Mouse (Mus musculus) forebrain, embryonic 11.5 days (tissue): ENCODE data around the gene Pla1a. TPM values are rescaled to one million over a fixed set of nuclear protein-coding genes. Genes with fewer than 3 reads are reported as not detected.

Experiments used
- ATAC-seq: fragments of 200-750 bp; cut with Nextera tagmentation; replicated peaks from 2 replicates; pipeline ENCODE4 v1.8.0; 2017; ENCODE audit warnings: moderate TSS enrichment; ENCODE audit not compliant: low FRiP score
- DNase-seq: peaks from one replicate; pipeline ENCODE4 v3.0.0-alpha.2; 2017; ENCODE audit warnings: low spot score
- H3K27ac ChIP-seq: fragments of 300-500 bp; sonication (generic); 2 replicates; pipeline ENCODE4 v1.5.1; 2014; ENCODE audit warnings: low read depth, low read length
- H3K27me3 ChIP-seq: fragments of 300-500 bp; sonication (generic); 2 replicates; pipeline ENCODE4 v1.6.1; 2014; ENCODE audit warnings: mild to moderate bottlenecking, low read length, mixed read lengths; ENCODE audit not compliant: control insufficient read depth, insufficient read depth
- H3K36me3 ChIP-seq: fragments of 300-500 bp; sonication (generic); 2 replicates; pipeline ENCODE4 v1.6.1; 2014; ENCODE audit warnings: mild to moderate bottlenecking, low read length, moderate library complexity, mixed read lengths; ENCODE audit not compliant: control insufficient read depth, insufficient read depth
- H3K4me1 ChIP-seq: fragments of 300-500 bp; sonication (generic); replicated peaks from 2 replicates; pipeline ENCODE4 v1.6.1; 2014; ENCODE audit warnings: low read length, mixed read lengths; ENCODE audit not compliant: control insufficient read depth, insufficient read depth
- H3K4me2 ChIP-seq: fragments of 300-500 bp; sonication (generic); 2 replicates; pipeline ENCODE4 v1.6.1; 2014; ENCODE audit warnings: low read depth, mild to moderate bottlenecking, low read length, moderate library complexity, mixed read lengths; ENCODE audit not compliant: severe bottlenecking
- H3K4me3 ChIP-seq: fragments of 300-500 bp; sonication (generic); 2 replicates; pipeline ENCODE4 v1.5.1; 2014; ENCODE audit warnings: low read depth, low read length
- H3K9ac ChIP-seq: fragments of 300-500 bp; sonication (generic); 2 replicates; pipeline ENCODE4 v1.6.1; 2014; ENCODE audit warnings: low read length
- H3K9me3 ChIP-seq: fragments of 300-500 bp; sonication (generic); 2 replicates; pipeline ENCODE4 v1.6.1; 2016; ENCODE audit warnings: low read length, mixed read lengths; ENCODE audit not compliant: control insufficient read depth
- WGBS: fragments of 180-500 bp; shearing (Covaris S2); extraction: QIAGEN DNeasy Blood & Tissue Kit; methylation state at CpG from one replicate; pipeline ENCODE4 v1.1.7; 2014; 5-methylcytosine and 5-hydroxymethylcytosine counted together
- polyA plus RNA-seq: library from polyadenylated mRNA; unstranded; fragments of >200 nt; fragmentation: Nextera tagmentation; extraction: Ambion mirVana; gene quantifications from 2 replicates; pipeline ENCODE4 v1.2.1, GENCODE M21; 2014

Gene Pla1a
- polyA plus RNA-seq, 1 experiment from 2014 or later, result 0.15 TPM

DNA sequence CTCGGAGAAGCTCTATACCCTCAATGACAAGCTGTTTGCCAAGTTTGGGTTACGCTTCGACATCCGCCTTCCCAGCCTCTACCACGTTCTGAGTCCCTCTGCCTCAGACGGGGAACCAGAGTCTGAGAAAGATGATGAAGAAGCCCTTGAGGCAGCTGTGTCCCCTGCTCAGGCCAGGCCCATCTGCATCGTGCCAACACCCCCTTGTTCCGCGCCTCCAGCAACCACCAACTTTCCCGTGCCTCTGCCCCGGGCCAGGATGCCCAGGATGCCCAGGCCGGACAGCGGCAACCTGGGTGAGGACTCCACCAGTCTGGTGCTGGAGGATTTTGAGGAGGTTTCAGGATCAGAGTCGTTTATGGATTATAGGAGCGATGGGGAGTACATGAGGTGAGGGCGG lies 59.0 kb downstream of the Pla1a start:
- H3K9ac ChIP-seq, result no peak overlapping the region
- DNase-seq, result no peak
- no peak overlapping the region for H3K4me3 ChIP-seq
- H3K36me3 ChIP-seq, result no peaks in the 10 kb centered on the region
- no peaks in the 10 kb centered on the region for H3K9me3 ChIP-seq
- H3K27ac ChIP-seq, result no peak overlapping the region
- H3K4me2 ChIP-seq, result no peak overlapping the region
- WGBS, result 87% methylated on average over 16 of the region's 16 CpGs
- no peaks in the 10 kb centered on the region for H3K27me3 ChIP-seq
- H3K4me1 ChIP-seq, result 0 out of 2 replicates have a peak, but pooled peaks cover 2% of the 10 kb centered on the region
- no peak for ATAC-seq

GRCm38 (mm10) chr16:38373439-38373838 lies 59.5 kb downstream of the Pla1a start:
- 87% methylated on average over 10 of the region's 10 CpGs for WGBS
- DNase-seq (no peak), ATAC-seq (no peak)
- Histone ChIP-seq H3K4me3 (no peak overlapping the region), H3K27ac (no peak overlapping the region), H3K9ac (no peak overlapping the region), H3K9me3 (no peaks in the 10 kb centered on the region), H3K4me1 (0 out of 2 replicates have a peak, but pooled peaks cover 2% of the 10 kb centered on the region), H3K4me2 (no peak overlapping the region), H3K36me3 (no peaks in the 10 kb centered on the region), H3K27me3 (no peaks in the 10 kb centered on the region)

GRCm38 (mm10) chr16:38372876-38373275 lies 60.1 kb downstream of the Pla1a start:
- Histone ChIP-seq H3K27ac (no peak overlapping the region), H3K36me3 (no peaks in the 10 kb centered on the region), H3K4me3 (no peak overlapping the region), H3K9me3 (no peaks in the 10 kb centered on the region), H3K9ac (no peak overlapping the region), H3K27me3 (no peaks in the 10 kb centered on the region), H3K4me1 (0 out of 2 replicates have a peak, but pooled peaks cover 2% of the 10 kb centered on the region), H3K4me2 (no peak overlapping the region)
- ATAC-seq (no peak), DNase-seq (no peak)
- 87% methylated on average over 4 of the region's 4 CpGs for WGBS

DNA sequence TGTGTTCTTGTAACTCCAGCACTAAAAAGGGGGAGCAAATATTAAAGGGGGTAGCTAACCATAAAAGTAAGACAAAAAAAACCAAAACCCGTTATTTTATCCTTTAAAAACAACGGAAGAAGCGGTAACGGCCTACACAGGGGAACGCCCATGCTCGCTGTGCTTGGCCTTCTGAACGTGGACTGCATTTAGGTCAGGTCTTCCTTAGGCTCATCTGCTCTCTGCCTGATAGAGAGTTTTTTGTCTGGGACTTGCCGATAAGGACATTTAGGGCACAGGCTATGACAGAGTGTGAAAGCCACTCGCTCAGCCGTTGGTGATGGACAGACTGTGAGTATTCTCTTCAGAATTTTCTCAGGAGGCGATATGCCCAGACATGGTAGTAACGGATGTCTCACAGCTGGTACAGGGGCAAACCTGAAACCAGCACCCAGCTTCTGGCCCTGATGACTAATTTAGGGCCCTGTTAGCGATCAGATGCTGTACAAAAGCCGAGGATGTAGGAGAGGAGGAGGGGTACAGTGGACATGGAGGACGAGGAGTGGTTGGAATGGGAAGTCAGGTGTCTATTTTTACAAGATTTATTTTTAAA lies 61.1 kb downstream of the Pla1a start:
- Histone ChIP-seq H3K4me2 (no peak overlapping the region), H3K27me3 (no peaks in the 10 kb centered on the region), H3K9ac (no peak overlapping the region), H3K9me3 (no peaks in the 10 kb centered on the region), H3K4me3 (no peak overlapping the region), H3K27ac (no peak overlapping the region), H3K4me1 (0 out of 2 replicates have a peak, but pooled peaks cover 2% of the 10 kb centered on the region), H3K36me3 (no peaks in the 10 kb centered on the region)
- DNase-seq (no peak), ATAC-seq (no peak)
- WGBS, result 90% methylated on average over 15 of the region's 15 CpGs

DNA sequence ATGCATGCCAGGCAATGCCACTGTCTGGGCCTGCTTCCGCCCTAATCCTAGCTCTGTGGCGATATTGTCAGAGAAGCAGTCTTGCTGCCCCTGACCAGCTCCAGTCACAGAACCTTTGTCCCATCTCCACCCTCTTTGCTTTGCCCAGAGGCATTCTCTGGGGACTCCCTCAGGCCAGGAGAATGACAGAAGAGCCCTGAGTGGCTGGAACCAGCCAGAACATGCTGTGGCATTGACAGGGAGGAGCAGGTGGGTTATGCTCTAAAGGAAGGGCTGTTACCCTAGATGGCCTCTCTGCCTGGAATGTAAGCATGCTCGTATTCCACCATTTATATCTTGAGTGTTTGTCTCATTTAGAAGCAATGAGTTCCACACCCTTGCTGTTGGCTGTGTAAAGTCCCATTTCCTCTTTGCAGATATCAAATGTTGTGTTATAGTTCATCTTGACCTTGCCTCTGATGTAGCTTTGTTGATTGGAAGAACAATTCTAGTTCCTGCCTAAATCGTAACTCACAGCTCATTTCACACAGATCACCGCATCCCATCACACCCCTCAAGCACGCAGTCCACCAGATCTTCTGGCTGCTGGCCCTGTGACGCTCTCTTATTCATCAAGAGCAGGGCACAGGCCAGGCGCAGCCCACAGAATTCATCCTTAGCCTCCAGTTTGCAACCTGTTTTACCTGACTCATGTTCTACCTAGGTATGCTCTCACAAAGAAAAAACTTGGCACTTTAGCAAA lies 62.1 kb downstream of the Pla1a start:
- ATAC-seq (no peak), DNase-seq (no peak)
- Histone ChIP-seq H3K4me3 (no peak overlapping the region), H3K27ac (no peak overlapping the region), H3K9me3 (no peaks in the 10 kb centered on the region), H3K4me2 (no peak overlapping the region), H3K4me1 (no peaks in the 10 kb centered on the region), H3K9ac (no peak overlapping the region), H3K27me3 (no peaks in the 10 kb centered on the region), H3K36me3 (no peaks in the 10 kb centered on the region)
- 88% methylated on average over 8 of the region's 8 CpGs for WGBS

- WGBS, result 74% methylated on average over 4 of the region's 4 CpGs
These were observed 62.9 kb downstream of the Pla1a start for GRCm38 (mm10) chr16:38369992-38370484.

GRCm38 (mm10) chr16:38369431-38369830 lies 63.5 kb downstream of the Pla1a start:
- Histone ChIP-seq H3K9me3 (no peaks in the 10 kb centered on the region), H3K27me3 (no peaks in the 10 kb centered on the region), H3K36me3 (no peaks in the 10 kb centered on the region), H3K4me2 (no peak overlapping the region), H3K9ac (no peak overlapping the region), H3K27ac (no peak overlapping the region), H3K4me1 (no peaks in the 10 kb centered on the region), H3K4me3 (no peak overlapping the region)
- DNase-seq (no peak), ATAC-seq (no peak)
- 89% methylated on average over 8 of the region's 8 CpGs for WGBS

More at GRCm38 (mm10) chr16:38369992-38370484, 62.9 kb downstream of the Pla1a start:
- H3K9ac ChIP-seq, result no peak overlapping the region
- no peak for ATAC-seq
- DNase-seq, result no peak
- no peak overlapping the region for H3K4me3 ChIP-seq
- no peaks in the 10 kb centered on the region for H3K36me3 ChIP-seq
- H3K4me2 ChIP-seq, result no peak overlapping the region
- no peaks in the 10 kb centered on the region for H3K4me1 ChIP-seq
- H3K27me3 ChIP-seq, result no peaks in the 10 kb centered on the region
- no peaks in the 10 kb centered on the region for H3K9me3 ChIP-seq
- no peak overlapping the region for H3K27ac ChIP-seq

- Histone ChIP-seq H3K9me3 (no peaks in the 10 kb centered on the region), H3K4me3 (no peak overlapping the region), H3K36me3 (no peaks in the 10 kb centered on the region), H3K27me3 (no peaks in the 10 kb centered on the region), H3K4me2 (no peak overlapping the region), H3K9ac (no peak overlapping the region), H3K4me1 (no peaks in the 10 kb centered on the region), H3K27ac (no peak overlapping the region)
- ATAC-seq, result no peak
- 84% methylated on average over 7 of the region's 7 CpGs for WGBS
- DNase-seq, result no peak
These were observed 63.9 kb downstream of the Pla1a start for GRCm38 (mm10) chr16:38369000-38369399.
